Mouse (Mus musculus): ENCODE data around the gene Ccrl2.
A peak's percentile ranks its signal among the peaks of the same experiment; 100 is the strongest.

Gene Ccrl2

DNA sequence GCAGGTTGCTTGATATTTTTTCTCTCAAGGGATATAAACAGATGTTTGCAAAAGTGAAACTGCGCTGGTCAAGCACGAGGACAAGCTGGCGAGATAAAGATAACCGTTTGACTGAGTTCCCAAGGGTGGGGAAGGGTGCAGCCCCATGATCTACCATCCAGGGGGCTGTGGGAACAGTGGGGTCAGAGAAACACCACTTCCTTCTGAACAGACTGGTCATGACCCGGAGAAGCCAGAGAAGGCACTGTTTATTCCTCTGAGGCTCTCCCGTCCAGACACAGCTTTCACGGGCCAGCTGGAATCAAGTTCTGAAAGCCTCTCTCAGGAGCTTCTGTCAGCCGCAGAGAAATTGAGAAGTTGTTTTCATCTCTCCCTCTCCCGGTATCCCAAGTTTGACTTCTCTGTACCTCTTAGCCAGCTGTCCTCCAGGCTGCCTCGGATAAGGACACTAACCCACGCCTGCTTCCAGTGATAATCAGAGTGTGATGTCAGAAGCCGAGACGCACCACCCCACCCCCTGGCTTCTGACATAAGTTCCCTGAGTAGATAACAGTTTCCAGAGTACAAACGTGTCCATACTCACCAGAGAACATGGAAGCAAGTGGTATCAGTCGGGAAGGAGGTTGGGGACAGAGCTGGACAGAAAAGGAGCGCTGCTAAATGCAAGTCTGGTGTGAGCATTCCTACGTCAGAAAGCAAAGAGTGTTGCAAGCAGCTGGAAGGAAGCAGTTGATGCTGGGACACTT is at the start of gene Ccrl2:
Gene Ccrl2, minus strand, starts transcription at position 722 of the 746 bp plus-strand sequence.
- DNase-seq = no peak

DNA sequence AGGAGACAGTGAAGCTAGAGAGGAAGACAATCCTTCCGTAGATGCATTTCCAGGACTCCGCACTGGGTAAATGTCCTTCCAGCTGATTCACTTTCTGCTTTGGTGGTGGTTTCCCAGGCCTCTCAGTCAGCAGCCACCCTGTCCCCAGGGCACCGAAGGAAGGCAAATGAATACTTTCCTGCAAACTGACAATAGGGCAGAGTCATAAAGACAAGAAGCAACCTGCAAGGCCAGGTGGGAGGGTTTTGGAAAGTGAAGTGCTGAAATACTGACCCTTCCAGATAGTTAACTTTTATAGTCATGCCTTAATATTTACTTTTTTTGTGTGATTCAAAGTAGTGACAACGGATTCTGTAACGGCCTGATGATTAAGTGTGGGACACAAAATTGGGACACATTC is 46.6 kb upstream of the Ccrl2 start:
- no peak for DNase-seq

DNA sequence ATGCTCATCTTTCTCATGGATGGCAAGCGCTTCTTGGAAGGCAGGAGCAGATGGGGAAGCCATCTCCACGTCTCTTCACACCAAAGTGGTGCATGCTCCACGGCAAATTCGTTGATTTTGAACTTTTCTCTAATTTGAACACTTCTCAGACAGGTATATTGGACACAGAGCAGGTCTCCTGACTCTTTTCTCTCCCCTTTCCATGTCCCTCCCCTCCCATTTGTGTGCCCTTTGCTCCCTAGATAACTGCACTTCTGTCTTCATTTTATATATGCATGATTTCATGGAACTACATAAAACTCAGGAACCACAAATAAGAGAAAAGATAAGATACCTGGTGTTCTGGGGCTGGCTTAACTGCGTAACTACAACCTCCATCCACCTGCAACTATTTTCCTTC is 46.0 kb upstream of the Ccrl2 start:
- no peak for DNase-seq

DNA sequence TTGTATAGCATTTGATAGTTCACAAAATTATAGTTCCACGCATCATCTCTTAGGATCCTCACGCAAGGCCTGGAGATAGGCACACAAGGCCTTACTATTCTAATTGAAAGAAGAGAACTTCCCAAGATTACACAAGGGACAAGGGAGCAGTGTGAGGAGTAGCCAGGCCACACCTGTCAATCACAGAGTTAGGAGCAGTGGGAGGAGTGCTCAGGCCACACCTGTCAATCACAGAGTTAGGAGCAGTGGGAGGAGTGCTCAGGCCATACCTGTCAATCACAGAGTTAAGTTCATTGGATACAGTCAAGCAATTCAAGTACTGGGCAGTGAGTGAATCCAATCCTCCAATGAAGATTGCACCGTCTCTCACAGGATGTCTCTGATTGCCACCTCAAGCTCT is 43.1 kb upstream of the Ccrl2 start:
- DNase-seq = no peak

DNA sequence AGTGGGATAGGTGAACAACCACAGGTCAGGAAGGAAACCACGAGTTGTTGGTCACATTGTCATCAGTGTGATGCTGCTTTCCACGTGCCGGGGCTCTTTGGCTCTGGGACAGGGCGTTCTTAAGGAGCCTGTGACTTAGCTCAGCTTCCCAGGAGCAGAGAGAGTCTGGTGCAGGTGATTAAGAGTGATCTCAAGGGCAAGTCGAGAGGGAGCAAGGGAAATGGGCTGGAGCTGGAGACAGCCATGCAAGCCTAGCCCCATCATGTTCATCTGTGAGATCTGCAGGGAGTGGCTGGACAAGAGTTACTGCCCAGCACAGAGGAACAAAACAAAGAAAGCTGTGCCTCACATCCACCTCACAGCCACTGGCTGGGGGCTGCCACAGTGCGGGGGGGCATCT is 40.2 kb upstream of the Ccrl2 start:
- no peak for DNase-seq

DNA sequence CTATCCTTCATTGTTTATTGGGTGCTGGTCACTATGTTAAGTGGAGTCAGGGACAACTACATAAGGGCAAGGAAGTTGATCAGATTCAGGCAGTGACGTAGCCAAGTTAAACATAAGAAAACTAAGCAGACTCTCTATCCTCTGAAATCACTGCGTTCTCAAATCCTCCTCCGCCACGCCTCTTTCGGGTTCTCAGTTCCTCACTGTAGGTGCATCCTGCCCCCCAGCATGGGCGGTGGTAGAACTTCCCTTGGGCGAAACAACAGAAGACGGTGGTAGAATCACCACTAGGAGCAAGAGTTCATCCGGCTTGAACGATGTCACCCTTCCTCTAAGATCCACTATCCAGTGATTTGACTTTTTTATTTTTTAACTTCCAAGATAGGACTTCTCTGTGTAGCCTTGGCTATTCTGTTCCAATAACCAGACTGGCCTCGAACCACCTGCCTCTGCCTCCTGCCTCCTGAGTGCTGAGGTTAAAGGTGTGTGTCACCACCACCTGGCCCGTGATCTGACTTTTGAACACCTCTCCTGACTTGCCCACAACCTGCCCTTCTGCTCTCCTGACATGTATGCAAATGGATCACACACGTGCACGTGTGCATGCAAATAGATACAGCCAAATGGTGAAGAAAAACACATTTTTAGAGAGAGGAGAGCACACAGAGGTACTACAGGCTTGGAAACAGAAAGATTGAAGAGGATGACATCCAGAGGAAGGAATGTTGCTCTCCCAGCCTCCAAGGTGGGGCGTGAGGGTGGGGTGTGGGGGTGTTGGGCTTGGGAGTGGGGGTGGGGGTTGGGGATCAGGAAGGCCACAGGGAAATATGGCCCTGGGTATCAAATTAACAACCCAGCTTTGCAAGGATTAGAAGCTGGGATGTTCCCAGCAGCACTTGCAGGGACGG is 39.4 kb upstream of the Ccrl2 start:
- no peak for DNase-seq

DNA sequence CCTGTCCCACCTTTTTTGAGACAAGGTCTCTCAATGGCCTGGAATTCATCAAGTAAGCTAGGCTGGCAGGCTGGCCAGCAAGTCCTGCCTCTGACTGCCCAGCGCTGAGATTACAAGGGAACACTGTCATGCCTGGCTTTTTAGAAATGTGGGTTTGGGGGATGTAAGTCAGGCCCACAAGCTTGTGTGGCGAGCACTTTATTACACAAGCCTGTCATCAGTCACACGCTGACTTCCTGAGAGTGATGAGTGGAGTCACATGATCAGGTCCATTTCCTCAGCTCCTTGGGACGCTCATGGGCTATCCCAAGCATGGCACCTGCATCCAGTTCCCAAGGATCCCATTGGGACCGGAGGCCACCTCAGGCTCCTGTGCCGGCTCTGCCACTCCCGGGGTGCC is 38.4 kb upstream of the Ccrl2 start:
- DNase-seq = no peak

DNA sequence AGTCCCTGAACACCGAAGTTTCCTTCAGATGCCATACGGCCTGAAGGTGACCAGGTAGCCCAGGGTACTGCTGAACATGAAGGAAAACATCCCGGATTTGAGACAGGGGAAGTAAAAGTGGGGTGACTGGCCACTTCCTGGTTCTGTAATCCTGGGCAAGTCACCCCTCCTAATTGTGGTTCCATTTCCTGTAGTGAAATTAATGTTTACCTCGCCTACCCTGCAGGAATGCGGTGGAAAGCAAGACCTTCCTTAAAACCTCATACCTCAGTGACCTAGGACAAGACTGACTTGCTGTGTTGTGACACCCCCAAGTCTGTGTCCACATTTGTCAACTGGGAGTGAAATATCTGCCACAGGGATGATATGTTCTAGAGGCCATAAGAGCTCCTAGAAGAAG is 37.3 kb upstream of the Ccrl2 start:
- DNase-seq = no peak

DNA sequence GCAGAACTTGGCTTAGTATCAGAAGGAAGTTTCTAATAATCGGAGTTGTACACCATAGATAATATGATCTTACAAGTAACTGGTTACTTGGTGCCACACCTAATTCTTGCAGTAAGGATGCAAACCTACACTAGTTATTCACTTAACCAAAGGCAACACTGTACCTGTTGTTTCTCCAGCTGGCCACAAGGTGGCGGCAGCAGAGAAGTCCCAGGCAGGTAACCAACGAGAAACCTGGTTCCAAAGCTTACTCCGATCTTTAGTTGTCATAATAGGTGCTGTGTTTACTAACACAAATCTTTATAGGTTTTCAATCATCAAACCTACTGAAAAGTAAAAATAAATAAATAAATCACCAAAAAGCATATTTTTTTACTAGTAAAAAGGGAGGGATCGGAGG is 35.8 kb upstream of the Ccrl2 start:
- DNase-seq = peak; percentile 48

DNA sequence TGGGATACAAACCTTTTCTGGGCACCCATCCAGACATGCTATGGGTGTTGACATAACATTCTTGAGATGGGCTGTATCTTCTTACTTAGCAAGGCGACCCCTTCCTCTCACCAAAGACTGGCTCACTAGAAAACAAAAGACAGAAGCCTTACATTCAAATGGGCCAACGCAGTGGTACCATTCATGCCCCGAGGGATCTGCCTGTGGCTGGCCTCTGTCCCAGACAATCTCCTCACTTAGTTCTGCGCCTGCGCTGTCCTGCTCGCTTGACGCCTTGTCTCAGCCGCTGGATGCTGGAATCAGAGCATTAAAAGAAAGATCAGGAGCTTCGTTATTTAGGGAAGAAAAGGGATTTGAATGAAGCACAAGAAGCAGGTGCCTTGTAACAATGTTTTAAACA is 35.3 kb upstream of the Ccrl2 start:
- peak; percentile 4 for DNase-seq

DNA sequence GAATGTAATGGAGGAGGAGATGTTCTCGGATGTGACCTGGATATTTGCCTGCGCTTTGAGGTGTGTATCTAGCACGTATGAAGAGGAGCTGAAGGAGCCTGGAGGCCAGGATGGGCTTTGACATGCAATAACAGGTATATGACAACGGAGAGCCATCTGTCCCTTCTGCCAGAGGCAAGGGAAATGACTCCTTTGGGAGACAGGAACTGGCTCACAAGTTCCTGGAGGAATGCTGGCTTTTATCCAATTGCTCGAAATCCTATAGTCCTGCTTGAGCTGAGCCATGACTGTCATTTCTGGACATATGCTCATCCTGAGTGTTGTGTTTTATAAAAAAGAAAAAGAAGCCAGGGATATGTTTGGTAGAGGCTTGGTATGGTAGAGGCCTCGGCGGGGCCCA is 31.6 kb upstream of the Ccrl2 start:
- no peak for DNase-seq

DNA sequence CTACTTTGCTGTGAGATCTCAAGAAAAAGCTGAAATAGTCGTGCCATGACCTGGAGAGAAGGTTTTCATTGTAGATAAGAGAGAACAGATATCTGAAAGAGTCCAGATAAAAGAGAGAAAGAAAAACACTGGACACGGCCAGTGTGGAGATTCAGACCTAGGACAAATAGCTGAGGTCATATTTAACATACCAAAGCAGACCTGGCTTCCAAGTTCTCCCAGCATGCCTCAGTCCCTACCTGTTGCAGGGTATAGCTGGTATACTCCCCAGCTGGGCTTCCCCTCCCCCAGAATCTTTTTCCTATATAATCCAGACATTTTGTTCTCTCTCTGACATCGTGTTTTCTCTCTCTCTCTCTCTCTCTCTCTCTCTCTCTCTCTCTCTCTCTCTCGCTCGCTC is 30.6 kb upstream of the Ccrl2 start:
- no peak for DNase-seq

DNA sequence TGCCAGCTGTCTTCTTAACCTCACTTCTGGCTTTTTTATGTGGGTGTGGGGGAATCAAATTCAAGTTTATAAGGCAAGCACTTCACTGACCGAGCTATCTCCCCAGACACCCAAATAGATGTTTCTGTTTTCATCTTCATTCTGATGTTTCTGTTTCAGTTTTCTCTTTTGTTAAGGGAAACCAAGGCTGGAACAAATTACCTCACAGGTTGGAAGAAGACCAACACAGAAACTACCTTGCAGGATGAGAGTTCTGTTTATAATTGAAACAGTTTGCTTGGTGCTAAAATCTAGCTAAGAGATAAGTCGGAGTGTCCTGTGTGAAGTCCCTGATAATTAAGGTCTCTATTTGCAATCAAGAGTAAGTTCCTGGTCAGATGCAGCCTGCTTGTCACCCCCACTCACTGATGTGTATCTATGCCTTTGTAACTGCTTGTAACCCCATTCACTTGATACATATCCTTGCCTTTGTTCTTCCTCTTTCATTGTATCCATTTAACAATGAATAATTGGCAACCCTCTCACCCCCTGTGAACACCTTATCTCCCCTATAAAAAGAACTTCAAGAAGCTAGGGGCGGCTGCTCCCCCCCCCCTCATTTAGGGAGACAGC is 29.8 kb upstream of the Ccrl2 start:
- DNase-seq = no peak

DNA sequence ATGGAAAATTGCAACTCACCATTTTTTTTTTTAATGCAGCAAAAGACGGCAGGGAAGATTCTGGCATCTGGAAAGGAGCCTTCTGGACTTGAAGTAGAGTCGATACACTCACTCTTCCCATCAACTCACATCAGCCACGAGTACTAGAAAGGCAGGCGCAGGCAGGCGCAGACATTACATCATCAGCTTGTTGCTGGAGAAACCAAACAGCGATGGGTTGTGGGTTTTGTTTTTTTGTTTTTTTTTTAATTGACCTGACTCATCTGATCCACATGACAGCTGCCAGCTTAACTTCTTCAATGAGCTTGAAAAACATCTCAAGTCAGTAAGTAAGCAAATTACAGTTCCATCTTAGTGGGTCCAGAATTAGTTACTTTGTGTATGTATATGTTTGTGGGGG is 28.8 kb upstream of the Ccrl2 start:
- DNase-seq = no peak

DNA sequence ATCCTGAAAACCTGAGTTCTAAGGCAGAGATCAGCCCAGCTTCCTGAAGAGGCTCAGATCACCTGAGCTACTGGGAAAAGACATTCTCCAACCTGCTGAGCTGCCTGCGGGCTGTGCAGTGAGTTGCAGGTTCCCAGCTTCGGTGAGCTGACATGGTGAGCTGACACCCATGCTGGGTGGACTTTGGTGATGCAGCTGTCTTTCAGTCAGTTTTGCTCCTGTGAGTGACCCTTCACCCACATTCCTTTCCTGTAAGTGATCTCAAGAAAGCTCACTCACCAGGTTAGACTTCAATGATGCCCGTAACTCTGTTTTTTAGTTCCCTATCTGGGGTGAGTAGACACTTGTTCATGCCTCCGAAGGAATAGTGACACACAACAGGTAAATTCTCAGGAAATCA is 28.0 kb upstream of the Ccrl2 start:
- DNase-seq = no peak

DNA sequence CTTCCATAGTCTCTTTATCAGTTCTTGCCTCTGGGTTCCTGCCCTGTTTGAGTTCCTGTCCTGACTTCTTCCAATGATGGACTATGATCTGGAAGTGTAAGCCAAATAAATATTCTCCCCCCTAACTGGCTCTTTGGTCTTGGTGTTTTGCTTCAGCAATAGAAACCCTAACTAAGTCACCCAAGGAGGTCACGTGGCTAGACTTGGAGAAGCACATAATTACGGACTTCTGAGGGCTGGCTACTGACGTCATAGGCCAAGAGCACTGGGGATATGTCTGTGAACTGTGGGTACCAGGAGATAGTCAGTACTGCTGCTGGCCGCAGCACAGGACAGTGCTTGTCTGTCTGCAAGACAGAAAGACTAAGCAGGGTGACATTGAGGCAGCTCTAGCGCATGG is 24.4 kb upstream of the Ccrl2 start:
- no peak for DNase-seq

DNA sequence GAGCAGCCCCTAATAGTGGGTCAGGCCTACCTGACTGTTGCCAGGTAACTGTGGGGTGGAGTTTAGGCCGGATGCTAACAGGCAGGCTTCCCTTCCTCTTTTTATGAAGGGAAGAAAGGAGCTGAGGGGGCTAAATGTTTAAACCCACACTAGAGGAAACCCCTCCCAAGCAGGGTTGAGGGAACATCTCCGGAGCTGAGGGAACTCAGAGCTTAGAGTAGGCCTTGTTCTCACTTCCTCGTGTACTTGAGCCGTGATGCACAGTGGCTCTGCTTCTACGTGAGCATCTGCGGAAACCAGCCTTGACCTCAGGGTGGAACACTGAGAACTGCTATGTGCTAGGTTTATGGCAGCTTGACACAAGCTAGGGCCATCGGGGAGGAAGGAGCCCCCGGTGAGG is 23.5 kb upstream of the Ccrl2 start:
- DNase-seq = no peak

DNA sequence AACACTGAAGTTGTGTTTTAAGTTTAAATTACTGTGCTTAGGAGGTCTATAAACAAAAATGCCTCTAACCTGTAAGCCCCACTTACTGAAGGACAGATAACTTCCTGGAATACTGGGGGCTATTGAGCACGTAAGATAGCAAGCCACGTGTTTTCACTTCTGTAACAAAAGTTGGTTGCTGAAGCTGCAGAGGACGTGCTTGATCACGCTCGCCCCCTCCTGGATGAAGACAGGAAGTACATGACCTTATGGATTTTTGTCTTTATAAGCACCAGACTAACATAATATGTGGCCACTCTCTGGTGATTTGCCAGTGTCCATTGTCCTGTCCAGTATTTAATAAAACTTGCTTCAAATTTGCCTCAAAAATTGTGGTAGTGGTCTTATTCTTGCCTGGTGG is 20.4 kb upstream of the Ccrl2 start:
- peak; percentile 12 for DNase-seq

DNA sequence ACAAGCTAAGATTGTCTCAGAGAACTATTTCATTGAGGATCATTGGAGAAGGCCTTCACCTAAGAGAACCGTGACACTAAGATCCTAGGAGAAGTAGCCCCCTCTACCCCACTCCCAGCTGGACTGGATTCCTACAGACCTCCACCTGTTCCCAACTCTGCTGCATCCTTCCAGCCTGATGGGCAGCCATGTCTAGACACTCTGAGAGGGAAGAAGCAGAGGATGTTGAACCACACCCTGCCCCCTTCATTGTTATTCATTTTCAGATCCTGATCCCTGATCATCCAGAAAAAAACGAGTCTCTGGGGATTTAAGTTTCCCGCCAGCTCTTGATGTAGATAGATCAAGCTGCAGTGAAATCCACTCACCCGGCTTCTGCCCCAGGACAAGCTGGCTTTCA is 15.7 kb upstream of the Ccrl2 start:
- DNase-seq = no peak

DNA sequence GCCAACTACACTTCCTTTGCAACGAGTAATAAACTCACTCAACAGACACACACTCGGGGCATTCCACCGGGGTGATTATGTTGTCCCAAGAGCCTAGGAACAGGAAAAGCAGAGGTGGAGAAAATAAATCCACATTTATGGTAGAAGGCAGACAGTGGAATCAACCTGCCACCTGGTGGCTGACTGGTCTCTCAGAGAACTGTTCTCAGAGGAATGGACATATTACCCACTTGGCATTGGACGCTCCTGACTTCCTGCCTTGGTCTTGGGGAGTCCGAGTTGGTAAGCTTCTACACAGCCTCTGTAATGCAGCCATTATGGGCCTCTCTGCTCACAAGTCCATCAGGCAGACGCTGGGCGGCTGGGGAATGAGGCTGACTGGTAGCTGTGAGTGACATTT is 14.9 kb upstream of the Ccrl2 start:
- no peak for DNase-seq

DNA sequence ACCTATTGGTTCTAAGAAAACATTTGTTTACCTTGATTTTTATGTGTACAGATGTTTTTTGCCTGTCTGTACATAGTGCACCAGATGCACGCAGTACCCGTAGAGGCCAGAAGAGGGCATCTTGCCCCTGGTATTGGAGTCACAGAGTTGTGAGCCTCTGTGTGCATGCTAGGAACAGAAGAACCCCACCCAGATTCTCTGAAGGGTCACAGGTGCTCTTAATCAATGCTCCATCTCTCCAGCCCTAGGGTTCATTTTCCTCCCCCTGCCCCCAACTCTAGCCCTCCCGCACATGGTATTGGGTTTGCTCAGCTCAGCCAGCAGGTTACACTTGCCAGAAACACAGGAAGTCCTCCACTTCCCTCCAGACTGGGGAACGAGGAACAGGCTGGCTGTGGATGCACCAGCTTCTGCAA is 13.2 kb upstream of the Ccrl2 start:
- no peak for DNase-seq

DNA sequence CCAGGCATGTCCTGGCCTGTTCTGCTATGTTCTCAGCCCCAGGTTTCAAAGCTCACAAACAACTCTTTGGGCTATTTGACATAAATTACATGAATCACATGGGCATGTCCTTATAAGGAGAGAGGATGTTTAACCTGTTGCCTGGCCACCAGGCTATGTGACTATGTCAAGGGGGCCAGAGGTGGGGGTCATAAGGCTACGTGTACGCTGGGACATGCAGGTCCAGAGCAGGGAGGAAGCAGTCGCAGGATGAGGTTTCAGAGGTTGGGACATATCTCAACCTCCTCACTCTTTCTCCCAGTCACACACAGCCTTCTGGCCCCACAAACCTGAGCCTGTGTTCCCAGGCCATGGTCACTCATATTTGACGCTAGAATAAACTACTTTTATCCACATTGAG is 9.7 kb upstream of the Ccrl2 start:
- no peak for DNase-seq

DNA sequence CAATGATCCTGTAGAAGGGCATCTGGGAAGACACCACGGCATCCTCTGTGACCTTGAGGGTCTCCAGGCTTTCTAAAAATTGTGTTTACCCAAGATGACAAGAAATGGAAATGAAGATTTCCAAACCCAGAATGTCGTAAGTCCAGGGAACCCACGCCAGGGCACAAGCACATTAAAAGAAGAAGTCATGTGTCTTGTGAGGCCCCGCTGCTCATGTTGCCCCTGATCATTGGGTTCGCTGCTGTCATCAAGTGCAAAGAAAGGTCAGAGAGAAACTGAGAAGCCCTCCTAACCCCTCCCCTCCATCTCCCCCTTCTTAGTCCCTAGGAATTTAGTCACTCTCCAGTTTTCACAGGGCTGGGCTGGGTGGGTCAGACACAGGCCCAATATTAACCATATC is 5.5 kb upstream of the Ccrl2 start:
- DNase-seq = no peak

DNA sequence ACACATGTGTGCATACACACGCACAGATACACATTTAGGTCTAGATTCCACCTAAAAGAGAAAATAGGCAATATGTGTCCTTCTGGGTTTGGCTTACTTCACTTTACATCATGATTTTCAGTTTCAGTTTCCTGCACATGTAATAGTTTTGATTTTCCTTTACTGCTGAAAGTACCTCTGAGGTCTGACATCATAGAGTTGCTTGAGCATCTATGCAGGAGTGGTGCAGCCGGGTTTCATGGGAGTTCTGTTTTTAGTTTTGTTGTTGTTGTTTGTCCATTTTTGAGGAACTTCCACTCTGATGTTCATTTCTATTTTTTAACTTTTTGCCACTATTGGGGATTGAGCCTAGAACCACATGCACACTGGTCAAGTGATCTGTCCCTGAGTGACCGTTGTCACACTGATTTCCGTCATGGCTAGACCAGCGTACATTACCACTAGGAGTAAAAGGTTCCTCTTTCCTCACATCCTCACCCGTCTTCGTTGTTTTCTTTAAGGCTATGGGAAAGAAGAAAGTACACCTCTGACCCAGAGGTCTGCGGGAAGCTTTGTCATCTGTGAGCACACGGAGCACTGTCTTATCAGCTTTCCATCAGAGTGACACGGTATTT is 1.7 kb upstream of the Ccrl2 start:
- no peak for DNase-seq

Data from cerebellum, adult 8-10 months (tissue).